Mouse (Mus musculus): Measurements from ENCODE around the gene Wdr83os. TPM values are rescaled to one million over a fixed set of nuclear protein-coding genes. Genes with fewer than 3 reads are reported as not detected.

Wdr83os gene
- total and polyA plus RNA-seq, 3 experiments: 40.9 to 103 (median 43.5) TPM

- H3K36me3 ChIP-seq (replicated peaks in 1 of 2; ENCODE audit: control insufficient read depth in 1 of 2, insufficient read depth in 1 of 2, low read length in 1 of 2): peaks cover 35 to 57% of the 10 kb centered on the region in 2 experiments
- no peaks in the 10 kb centered on the region for H3K9me3 ChIP-seq (replicated peaks; ENCODE audit: low read length)
- H3K79me2 ChIP-seq (replicated peaks; ENCODE audit: control insufficient read depth, extremely low read depth, insufficient read depth, poor library complexity, severe bottlenecking): peaks cover 10% of the 10 kb centered on the region
- DNase-seq (ENCODE audit: extremely low read depth): no peak
- dilution Hi-C loops (cut with MboI; ENCODE audit: extremely low pct_ligation_motif_present, extremely low pct_unique_long_range_greater_than_20kb, low sequenced_read_pairs) (no loop called here), in situ Hi-C loops (cut with MboI; ENCODE audit: low pct_ligation_motif_present, low pct_unique_long_range_greater_than_20kb, low sequenced_read_pairs) (no loop called here)
- H3K4me1 ChIP-seq (ENCODE audit: control insufficient read depth in 1 of 2, insufficient read depth in 2 of 2): peaks cover under 1 to 9% of the 10 kb centered on the region in 2 experiments
- no peak within 1 kb of the TSS for H3K9ac ChIP-seq (ENCODE audit: insufficient read depth, low read depth)
- no peak within 1 kb of the TSS for H3K27ac ChIP-seq (ENCODE audit: insufficient read depth, low read depth)
- no peaks in the 10 kb centered on the region for H3K27me3 ChIP-seq (replicated peaks)
- no peak within 1 kb of the TSS for H3K4me3 ChIP-seq (replicated peaks in 1 of 3; ENCODE audit: low read depth in 2 of 3, low read length in 2 of 3, poor library complexity in 1 of 3)
- no peak within 1 kb of the TSS for H3K4me2 ChIP-seq (ENCODE audit: insufficient read depth, low read depth, poor library complexity, severe bottlenecking)
- TF ChIP-seq EP300 (IDR thresholded peaks at IDR 0.05; ENCODE audit: low read length): no peak
Observed at GRCm38 (mm10) chr8:85067982-85068381, 12.6 kb upstream of the Wdr83os start, which contains the start of gene Gm5741. Gene Gm5741 (minus strand): TSS chr8:85067982.

- in situ Hi-C loops (cut with MboI; ENCODE audit: low pct_ligation_motif_present, low pct_unique_long_range_greater_than_20kb, low sequenced_read_pairs): loop anchor here (5.0 kb wide), 1 partner anchor 101 kb away; no protein-coding TSS in a partner anchor
- peak; percentile 42 for DNase-seq (ENCODE audit: extremely low read depth)
- peaks cover 17% of the 10 kb centered on the region for H3K79me2 ChIP-seq (replicated peaks; ENCODE audit: control insufficient read depth, extremely low read depth, insufficient read depth, poor library complexity, severe bottlenecking)
- H3K9me3 ChIP-seq (replicated peaks; ENCODE audit: low read length): no peaks in the 10 kb centered on the region
- H3K27me3 ChIP-seq (replicated peaks): no peaks in the 10 kb centered on the region
- dilution Hi-C loops (cut with MboI; ENCODE audit: extremely low pct_ligation_motif_present, extremely low pct_unique_long_range_greater_than_20kb, low sequenced_read_pairs): no loop called here
- H3K9ac ChIP-seq (ENCODE audit: insufficient read depth, low read depth): peak overlapping the region; percentile 99
- peaks cover 6 to 25% of the 10 kb centered on the region in 2 experiments for H3K4me1 ChIP-seq (ENCODE audit: control insufficient read depth in 1 of 2, insufficient read depth in 2 of 2)
- H3K27ac ChIP-seq (ENCODE audit: insufficient read depth, low read depth): peak overlapping the region; percentile 96; the same call in 1 of the 2 replicates
- H3K4me2 ChIP-seq (ENCODE audit: insufficient read depth, low read depth, poor library complexity, severe bottlenecking): peak overlapping the region; percentile 48
- no peak for TF ChIP-seq ETS1 (conservative IDR thresholded peaks at IDR 0.05; ENCODE audit: low read depth, low read length)
- peak in 1 of 2 experiments; percentile 26; a peak in 2 of 4 replicates for TF ChIP-seq CTCF (conservative IDR thresholded peaks at IDR 0.05 in 1 of 2, IDR thresholded peaks at IDR 0.05 in 1 of 2; ENCODE audit: low read depth in 2 of 2, low read length in 2 of 2)
- peak; percentile 4; the same call in 1 of the 2 replicates for TF ChIP-seq POLR2AphosphoS2 (IDR thresholded peaks at IDR 0.05; ENCODE audit: low read depth, low read length)
- TF ChIP-seq CHD2 (IDR thresholded peaks at IDR 0.05; ENCODE audit: low read length): 0 out of 2 replicates have a peak, but pooled peaks have one; percentile 15
- peaks cover 52 to 63% of the 10 kb centered on the region in 2 experiments for H3K36me3 ChIP-seq (replicated peaks in 1 of 2; ENCODE audit: control insufficient read depth in 1 of 2, insufficient read depth in 1 of 2, low read length in 1 of 2)
- H3K4me3 ChIP-seq (replicated peaks in 1 of 3; ENCODE audit: low read depth in 2 of 3, low read length in 2 of 3, poor library complexity in 1 of 3): peak overlapping the region; percentile 44 to 98 (median 92)
Observed at GRCm38 (mm10) chr8:85071041-85071440, 9.5 kb upstream of the Wdr83os start.

GRCm38 (mm10) chr8:85071514-85072281 is 8.8 kb upstream of the Wdr83os start, which contains the start of gene Dhps:
Gene Dhps (plus strand): TSS chr8:85071757.
- peaks cover 51 to 63% of the 10 kb centered on the region in 2 experiments for H3K36me3 ChIP-seq (replicated peaks in 1 of 2; ENCODE audit: control insufficient read depth in 1 of 2, insufficient read depth in 1 of 2, low read length in 1 of 2)
- peaks cover 6 to 25% of the 10 kb centered on the region in 2 experiments for H3K4me1 ChIP-seq (ENCODE audit: control insufficient read depth in 1 of 2, insufficient read depth in 2 of 2)
- H3K9ac ChIP-seq (ENCODE audit: insufficient read depth, low read depth): peak within 1 kb of the TSS; percentile 99
- H3K27ac ChIP-seq (ENCODE audit: insufficient read depth, low read depth): peak within 1 kb of the TSS; percentile 96
- in situ Hi-C loops (cut with MboI; ENCODE audit: low pct_ligation_motif_present, low pct_unique_long_range_greater_than_20kb, low sequenced_read_pairs) (loop anchor here (5.0 kb wide), 1 partner anchor 101 kb away; no protein-coding TSS in a partner anchor), dilution Hi-C loops (cut with MboI; ENCODE audit: extremely low pct_ligation_motif_present, extremely low pct_unique_long_range_greater_than_20kb, low sequenced_read_pairs) (no loop called here)
- peaks cover 17% of the 10 kb centered on the region for H3K79me2 ChIP-seq (replicated peaks; ENCODE audit: control insufficient read depth, extremely low read depth, insufficient read depth, poor library complexity, severe bottlenecking)
- no peaks in the 10 kb centered on the region for H3K9me3 ChIP-seq (replicated peaks; ENCODE audit: low read length)
- H3K4me2 ChIP-seq (ENCODE audit: insufficient read depth, low read depth, poor library complexity, severe bottlenecking): peak within 1 kb of the TSS; percentile 76
- peak; percentile 95 for DNase-seq (ENCODE audit: extremely low read depth)
- no peaks in the 10 kb centered on the region for H3K27me3 ChIP-seq (replicated peaks)
- H3K4me3 ChIP-seq (replicated peaks in 1 of 3; ENCODE audit: low read depth in 2 of 3, low read length in 2 of 3, poor library complexity in 1 of 3): peak within 1 kb of the TSS; percentile 92 to 99 (median 98)
- no peak for TF ChIP-seq CHD2 (IDR thresholded peaks at IDR 0.05; ENCODE audit: low read length)
- peak; percentile 69 for TF ChIP-seq IRF4 (IDR thresholded peaks at IDR 0.05; ENCODE audit: low read depth, low read length)
- peak; percentile 81 for TF ChIP-seq HCFC1 (IDR thresholded peaks at IDR 0.05; ENCODE audit: low read depth, low read length)
- peak; percentile 98 for TF ChIP-seq MAX (IDR thresholded peaks at IDR 0.05; ENCODE audit: low read length)
- TF ChIP-seq MEF2A (IDR thresholded peaks at IDR 0.05; ENCODE audit: borderline replicate concordance, low read depth, low read length): 0 out of 2 replicates have a peak, but pooled peaks have one; percentile 12
- no peak; the same call in 1 of the 2 replicates for TF ChIP-seq NELFE (IDR thresholded peaks at IDR 0.05; ENCODE audit: low read depth, low read length)
- no peak for TF ChIP-seq JUN (IDR thresholded peaks at IDR 0.05; ENCODE audit: insufficient read depth, low read depth, low read length)
- no peak for TF ChIP-seq ZKSCAN1 (IDR thresholded peaks at IDR 0.05; ENCODE audit: borderline replicate concordance, low read depth, low read length)
- peak; percentile 100 for TF ChIP-seq MYC (IDR thresholded peaks at IDR 0.05; ENCODE audit: low read depth, low read length)
- TF ChIP-seq SMC3 (IDR thresholded peaks at IDR 0.05; ENCODE audit: low read depth, low read length): no peak
- TF ChIP-seq MXI1 (IDR thresholded peaks at IDR 0.05; ENCODE audit: low read depth, low read length): peak; percentile 89
- TF ChIP-seq NRF1 (IDR thresholded peaks at IDR 0.05; ENCODE audit: low read depth, low read length): peak; percentile 65
- TF ChIP-seq JUND (conservative IDR thresholded peaks at IDR 0.05; ENCODE audit: low read depth, low read length): no peak
- 0 out of 2 replicates have a peak, but pooled peaks have one; percentile 57 for TF ChIP-seq UBTF (IDR thresholded peaks at IDR 0.05; ENCODE audit: low read depth, low read length)
- TF ChIP-seq ELF1 (IDR thresholded peaks at IDR 0.05; ENCODE audit: low read depth, low read length): peak; percentile 87
- peak; percentile 80 for TF ChIP-seq TCF12 (IDR thresholded peaks at IDR 0.05; ENCODE audit: low read depth, low read length)
- no peak for TF ChIP-seq EP300 (IDR thresholded peaks at IDR 0.05; ENCODE audit: low read length)
- TF ChIP-seq USF2 (conservative IDR thresholded peaks at IDR 0.05; ENCODE audit: low read depth, low read length): peak; percentile 79
- no peak; the same call in 1 of the 2 replicates for TF ChIP-seq MAZ (IDR thresholded peaks at IDR 0.05; ENCODE audit: low read depth, low read length)
